Mouse (Mus musculus) left cerebral cortex, postnatal 25 days (tissue): Measurements from ENCODE around the gene Uck2. TPM values are rescaled to one million over a fixed set of nuclear protein-coding genes. Genes with fewer than 3 reads are reported as not detected.

Experiments
- DNase-seq, 2 experiments: peaks; one replicate each; pipeline ENCODE4 v3.0.0; 2022; ENCODE audit warnings: low spot score in 2 of 2, mixed read lengths in 1 of 2
- intact Hi-C: fragments of 180-260 bp; cut with DNase I; formaldehyde crosslinking; loops from one replicate; pipeline ENCODE4 v1.15.1; 2025
- total RNA-seq, 2 experiments: library from RNA; stranded (reverse); gene quantifications; 2 replicates each; pipeline ENCODE4 v1.2.3; 2021

The Uck2 gene
- total RNA-seq, 2 experiments from 2014 or later: 44.6 to 46.9 TPM

GRCm38 (mm10) chr1:167284837-167285319, 242 bp downstream of the Uck2 start:
- intact Hi-C loops: loop anchor here (1.0 to 5.0 kb wide), 2 partner anchors 26 to 43 kb away; no protein-coding TSS in a partner anchor

GRCm38 (mm10) chr1:167284258-167284836, 773 bp downstream of the Uck2 start:
- peak; percentile 51 to 61 for DNase-seq
- intact Hi-C loops: loop anchor here (1.0 kb wide), 1 partner anchor 25 kb away; no protein-coding TSS in a partner anchor

More at GRCm38 (mm10) chr1:167284837-167285319, 242 bp downstream of the Uck2 start:
- peak; percentile 83 to 85 for DNase-seq

- DNase-seq: peak; percentile 73 to 78
- intact Hi-C loops: loop anchor here (1.0 kb wide), 1 partner anchor 24 kb away; no protein-coding TSS in a partner anchor
These were observed 1.5 kb downstream of the Uck2 start for GRCm38 (mm10) chr1:167283441-167284257.

GRCm38 (mm10) chr1:167282768-167283167, 2.4 kb downstream of the Uck2 start:
- intact Hi-C loops: no loop called here
- no peak for DNase-seq

GRCm38 (mm10) chr1:167282112-167282511, 3.0 kb downstream of the Uck2 start:
- intact Hi-C loops: no loop called here
- no peak for DNase-seq

GRCm38 (mm10) chr1:167280061-167280460, 5.1 kb downstream of the Uck2 start:
- intact Hi-C loops: no loop called here
- DNase-seq: no peak

GRCm38 (mm10) chr1:167279160-167279715, 5.9 kb downstream of the Uck2 start:
- intact Hi-C loops: no loop called here
- peak in 1 of 2 experiments; percentile 47 for DNase-seq

- intact Hi-C loops: no loop called here
- DNase-seq: no peak
These were observed 6.7 kb downstream of the Uck2 start for GRCm38 (mm10) chr1:167278395-167278794.

- DNase-seq: no peak
- intact Hi-C loops: no loop called here
These were observed 10.3 kb downstream of the Uck2 start for GRCm38 (mm10) chr1:167274646-167275390.

GRCm38 (mm10) chr1:167273380-167274163, 11.5 kb downstream of the Uck2 start:
- intact Hi-C loops: no loop called here
- DNase-seq: no peak

GRCm38 (mm10) chr1:167271841-167272240, 13.3 kb downstream of the Uck2 start:
- intact Hi-C loops: no loop called here
- no peak for DNase-seq

- intact Hi-C loops: no loop called here
- DNase-seq: no peak
These were observed 13.8 kb downstream of the Uck2 start for GRCm38 (mm10) chr1:167271304-167271703.

- DNase-seq: no peak
- intact Hi-C loops: no loop called here
These were observed 14.6 kb downstream of the Uck2 start for GRCm38 (mm10) chr1:167270342-167271111.

- DNase-seq: peak; percentile 51 to 87
- intact Hi-C loops: no loop called here
These were observed 15.3 kb downstream of the Uck2 start for GRCm38 (mm10) chr1:167269856-167270270.

- intact Hi-C loops: no loop called here
- no peak for DNase-seq
These were observed 15.7 kb downstream of the Uck2 start for GRCm38 (mm10) chr1:167269350-167269811.

- intact Hi-C loops: no loop called here
These were observed 16.6 kb downstream of the Uck2 start for GRCm38 (mm10) chr1:167268360-167269063.

GRCm38 (mm10) chr1:167266720-167267119, 18.4 kb downstream of the Uck2 start:
- DNase-seq: no peak
- intact Hi-C loops: no loop called here

More at GRCm38 (mm10) chr1:167268360-167269063, 16.6 kb downstream of the Uck2 start:
- no peak for DNase-seq
